Mouse (Mus musculus) neural tube, embryonic 13.5 days (tissue): Measurements from ENCODE around the gene Rasgrp3. TPM values are rescaled to one million over a fixed set of nuclear protein-coding genes. Genes with fewer than 3 reads are reported as not detected.
"Not testable (repeated sequence)": the region's sequence is repeated elsewhere in the genome, so short reads cannot be mapped to it uniquely, and the experiment has no call there.

Source experiments
- ATAC-seq: fragments of 200-750 bp; cut with Nextera tagmentation; 2 replicates; pipeline ENCODE4 v1.8.0; 2017; ENCODE audit warnings: low read depth, mild to moderate bottlenecking, moderate TSS enrichment, moderate library complexity
- H3K27ac ChIP-seq: fragments of 300-500 bp; sonication (generic); replicated peaks from 2 replicates; pipeline ENCODE4 v1.5.1; 2015; ENCODE audit warnings: moderate library complexity, mild to moderate bottlenecking, inconsistent platforms
- H3K27me3 ChIP-seq: fragments of 300-500 bp; sonication (generic); 2 replicates; pipeline ENCODE4 v1.6.1; 2015; ENCODE audit warnings: mild to moderate bottlenecking, inconsistent platforms
- H3K36me3 ChIP-seq: fragments of 300-500 bp; sonication (generic); 2 replicates; pipeline ENCODE4 v1.6.1; 2015; ENCODE audit warnings: mild to moderate bottlenecking, inconsistent platforms
- H3K4me1 ChIP-seq: fragments of 300-500 bp; sonication (generic); replicated peaks from 2 replicates; pipeline ENCODE4 v1.6.1; 2015; ENCODE audit warnings: inconsistent platforms
- H3K4me2 ChIP-seq: fragments of 300-500 bp; sonication (generic); 2 replicates; pipeline ENCODE4 v1.6.1; 2015; ENCODE audit warnings: inconsistent platforms, mild to moderate bottlenecking, moderate library complexity
- H3K4me3 ChIP-seq: fragments of 300-500 bp; sonication (generic); 2 replicates; pipeline ENCODE4 v1.5.1; 2015; ENCODE audit warnings: mild to moderate bottlenecking, inconsistent platforms
- H3K9ac ChIP-seq: fragments of 300-500 bp; sonication (generic); 2 replicates; pipeline ENCODE4 v1.6.1; 2015; ENCODE audit warnings: moderate library complexity, mild to moderate bottlenecking, inconsistent platforms
- H3K9me3 ChIP-seq: fragments of 300-500 bp; sonication (generic); 2 replicates; pipeline ENCODE4 v1.6.1; 2016; ENCODE audit warnings: inconsistent platforms
- WGBS: fragments of 180-500 bp; shearing (Covaris S2); methylation state at CpG from one replicate; pipeline ENCODE4 v1.1.7; 2015; 5-methylcytosine and 5-hydroxymethylcytosine counted together
- polyA plus RNA-seq: library from polyadenylated mRNA; unstranded; fragments of >200 nt; fragmentation: Nextera tagmentation; extraction: Ambion mirVana; gene quantifications from 2 replicates; pipeline ENCODE4 v1.2.1, GENCODE M21; 2015

The Rasgrp3 gene
- polyA plus RNA-seq, 1 experiment from 2014 or later, result 6.0 TPM

GRCm38 (mm10) chr17:75440619-75441018 lies 4.9 kb downstream of the Rasgrp3 start:
- Histone ChIP-seq H3K9ac (no peak overlapping the region), H3K36me3 (no peaks in the 10 kb centered on the region), H3K4me2 (no peak overlapping the region), H3K9me3 (no peaks in the 10 kb centered on the region), H3K4me3 (no peak overlapping the region), H3K4me1 (peaks cover 24% of the 10 kb centered on the region), H3K27me3 (no peaks in the 10 kb centered on the region), H3K27ac (peak overlapping the region; percentile 72)
- ATAC-seq, result 0 out of 2 replicates have a peak, but pooled peaks have one; percentile 32
- 36% methylated on average over 7 of the region's 7 CpGs for WGBS

GRCm38 (mm10) chr17:75441260-75441830 lies 5.6 kb downstream of the Rasgrp3 start:
- Histone ChIP-seq H3K4me2 (no peak overlapping the region), H3K9ac (no peak overlapping the region), H3K4me1 (peaks cover 24% of the 10 kb centered on the region), H3K27ac (peak overlapping the region; percentile 72), H3K36me3 (no peaks in the 10 kb centered on the region), H3K27me3 (no peaks in the 10 kb centered on the region), H3K4me3 (no peak overlapping the region), H3K9me3 (no peaks in the 10 kb centered on the region)
- ATAC-seq, result peak; percentile 90
- WGBS, result 45% methylated on average over 5 of the region's 5 CpGs

- 95% methylated on average over 8 of the region's 8 CpGs for WGBS
- no peaks in the 10 kb centered on the region for H3K9me3 ChIP-seq
- no peak for ATAC-seq
Measured at GRCm38 (mm10) chr17:75442352-75442751, 6.7 kb downstream of the Rasgrp3 start.

GRCm38 (mm10) chr17:75443064-75443621 lies 7.4 kb downstream of the Rasgrp3 start:
- H3K4me1 ChIP-seq, result peaks cover 24% of the 10 kb centered on the region
- H3K4me3 ChIP-seq, result no peak overlapping the region
- H3K9me3 ChIP-seq, result no peaks in the 10 kb centered on the region
- H3K27ac ChIP-seq, result no peak overlapping the region
- no peaks in the 10 kb centered on the region for H3K27me3 ChIP-seq
- ATAC-seq, result no peak
- no peaks in the 10 kb centered on the region for H3K36me3 ChIP-seq
- no peak overlapping the region for H3K9ac ChIP-seq
- H3K4me2 ChIP-seq, result no peak overlapping the region
- WGBS, result 63% methylated on average over 6 of the region's 6 CpGs

More at GRCm38 (mm10) chr17:75442352-75442751, 6.7 kb downstream of the Rasgrp3 start:
- peak overlapping the region; percentile 42; the same call in 1 of the 2 replicates for H3K27ac ChIP-seq
- no peaks in the 10 kb centered on the region for H3K27me3 ChIP-seq
- H3K4me1 ChIP-seq, result peaks cover 24% of the 10 kb centered on the region
- H3K9ac ChIP-seq, result no peak overlapping the region
- H3K4me2 ChIP-seq, result no peak overlapping the region
- no peaks in the 10 kb centered on the region for H3K36me3 ChIP-seq
- no peak overlapping the region for H3K4me3 ChIP-seq

- ATAC-seq, result no peak
- 97% methylated on average over 3 of the region's 3 CpGs for WGBS
- H3K9ac ChIP-seq, result no peak overlapping the region
Measured at GRCm38 (mm10) chr17:75448257-75448656, 12.6 kb downstream of the Rasgrp3 start.

GRCm38 (mm10) chr17:75449022-75449421 lies 13.3 kb downstream of the Rasgrp3 start:
- no peak for ATAC-seq

More at GRCm38 (mm10) chr17:75448257-75448656, 12.6 kb downstream of the Rasgrp3 start:
- peaks cover 2% of the 10 kb centered on the region; the same call in 1 of the 2 replicates for H3K4me1 ChIP-seq
- no peaks in the 10 kb centered on the region for H3K36me3 ChIP-seq
- 0 out of 2 replicates have a peak, but pooled peaks cover 3% of the 10 kb centered on the region for H3K27me3 ChIP-seq
- H3K27ac ChIP-seq, result no peak overlapping the region
- H3K4me2 ChIP-seq, result no peak overlapping the region
- H3K9me3 ChIP-seq, result no peaks in the 10 kb centered on the region
- H3K4me3 ChIP-seq, result no peak overlapping the region

GRCm38 (mm10) chr17:75452313-75452712 lies 16.6 kb downstream of the Rasgrp3 start:
- Histone ChIP-seq H3K9me3 (no peaks in the 10 kb centered on the region), H3K4me2 (no peak overlapping the region), H3K36me3 (no peaks in the 10 kb centered on the region), H3K4me1 (no peaks in the 10 kb centered on the region), H3K27me3 (0 out of 2 replicates have a peak, but pooled peaks cover 3% of the 10 kb centered on the region), H3K4me3 (no peak overlapping the region), H3K9ac (no peak overlapping the region), H3K27ac (no peak overlapping the region)
- no peak for ATAC-seq
- 84% methylated on average over 4 of the region's 4 CpGs for WGBS

More at GRCm38 (mm10) chr17:75449022-75449421, 13.3 kb downstream of the Rasgrp3 start:
- Histone ChIP-seq H3K27me3 (0 out of 2 replicates have a peak, but pooled peaks cover 3% of the 10 kb centered on the region), H3K4me3 (no peak overlapping the region), H3K36me3 (no peaks in the 10 kb centered on the region), H3K27ac (no peak overlapping the region), H3K4me2 (no peak overlapping the region), H3K9me3 (no peaks in the 10 kb centered on the region), H3K9ac (no peak overlapping the region), H3K4me1 (no peaks in the 10 kb centered on the region)
- 79% methylated on average over 1 of the region's 1 CpGs for WGBS

GRCm38 (mm10) chr17:75453639-75454038 lies 17.9 kb downstream of the Rasgrp3 start:
- H3K9ac ChIP-seq, result no peak overlapping the region
- H3K4me1 ChIP-seq, result no peaks in the 10 kb centered on the region
- H3K27me3 ChIP-seq, result 0 out of 2 replicates have a peak, but pooled peaks cover 3% of the 10 kb centered on the region
- ATAC-seq, result no peak
- H3K4me2 ChIP-seq, result no peak overlapping the region
- no peak overlapping the region for H3K4me3 ChIP-seq
- H3K36me3 ChIP-seq, result no peaks in the 10 kb centered on the region
- H3K27ac ChIP-seq, result no peak overlapping the region
- H3K9me3 ChIP-seq, result no peaks in the 10 kb centered on the region

GRCm38 (mm10) chr17:75456096-75456495 lies 20.4 kb downstream of the Rasgrp3 start:
- H3K27ac ChIP-seq, ATAC-seq, H3K36me3 ChIP-seq, H3K4me3 ChIP-seq, H3K9ac ChIP-seq, H3K27me3 ChIP-seq, H3K9me3 ChIP-seq, H3K4me1 ChIP-seq, H3K4me2 ChIP-seq: not testable (repeated sequence)
- WGBS, result 90% methylated on average over 9 of the region's 9 CpGs

GRCm38 (mm10) chr17:75460621-75461020 lies 24.9 kb downstream of the Rasgrp3 start:
- Histone ChIP-seq H3K27me3 (peaks cover 17% of the 10 kb centered on the region), H3K9ac (no peak overlapping the region), H3K4me1 (peaks cover 10% of the 10 kb centered on the region), H3K4me3 (no peak overlapping the region), H3K36me3 (no peaks in the 10 kb centered on the region), H3K9me3 (no peaks in the 10 kb centered on the region), H3K27ac (no peak overlapping the region), H3K4me2 (no peak overlapping the region)
- 93% methylated on average over 6 of the region's 6 CpGs for WGBS
- no peak for ATAC-seq

- no peaks in the 10 kb centered on the region for H3K36me3 ChIP-seq
- no peak for ATAC-seq
- H3K27ac ChIP-seq, result no peak overlapping the region
- H3K4me3 ChIP-seq, result no peak overlapping the region
- 94% methylated on average over 1 of the region's 1 CpGs for WGBS
- no peak overlapping the region for H3K4me2 ChIP-seq
- H3K4me1 ChIP-seq, result peaks cover 10% of the 10 kb centered on the region
- no peak overlapping the region for H3K9ac ChIP-seq
- peaks cover 17% of the 10 kb centered on the region for H3K27me3 ChIP-seq
- no peaks in the 10 kb centered on the region for H3K9me3 ChIP-seq
Measured at GRCm38 (mm10) chr17:75461771-75462170, 26.1 kb downstream of the Rasgrp3 start.

- not testable (repeated sequence) for H3K9ac ChIP-seq
Measured at GRCm38 (mm10) chr17:75463223-75463622, 27.5 kb downstream of the Rasgrp3 start.

More at GRCm38 (mm10) chr17:75463223-75463622, 27.5 kb downstream of the Rasgrp3 start:
- not testable (repeated sequence) for H3K36me3 ChIP-seq, ATAC-seq, H3K27ac ChIP-seq, H3K4me2 ChIP-seq, H3K9me3 ChIP-seq, H3K4me3 ChIP-seq
- WGBS, result 81% methylated on average over 1 of the region's 1 CpGs
- H3K27me3 ChIP-seq, result peaks cover 17% of the 10 kb centered on the region
- peaks cover 10% of the 10 kb centered on the region for H3K4me1 ChIP-seq
